Mouse (Mus musculus): ENCODE measurements around the gene Qrich1.

Qrich1 gene

GRCm38 (mm10) chr9:108492043-108492750 lies 24.4 kb upstream of the Qrich1 start:
- DNase-seq (ENCODE audit: low read depth, low spot score), result no peak

- DNase-seq (ENCODE audit: low read depth, low spot score), result no peak
Observed at GRCm38 (mm10) chr9:108493246-108493645, 23.4 kb upstream of the Qrich1 start.

- DNase-seq (ENCODE audit: low read depth, low spot score), result no peak
Observed at GRCm38 (mm10) chr9:108494146-108494825, 22.3 kb upstream of the Qrich1 start.

- no peak for DNase-seq (ENCODE audit: low read depth, low spot score)
Observed at GRCm38 (mm10) chr9:108494905-108495304, 21.7 kb upstream of the Qrich1 start.

- no peak for DNase-seq (ENCODE audit: low read depth, low spot score)
Observed at GRCm38 (mm10) chr9:108499231-108499630, 17.4 kb upstream of the Qrich1 start.

- DNase-seq (ENCODE audit: low read depth, low spot score), result no peak
Observed at GRCm38 (mm10) chr9:108499943-108500342, 16.7 kb upstream of the Qrich1 start.

GRCm38 (mm10) chr9:108506901-108507300 lies 9.7 kb upstream of the Qrich1 start:
- no peak for DNase-seq (ENCODE audit: low read depth, low spot score)

- DNase-seq (ENCODE audit: low read depth, low spot score), result peak; percentile 96
Observed at GRCm38 (mm10) chr9:108507619-108508434, 8.8 kb upstream of the Qrich1 start, which contains the start of gene Qars. Gene Qars (plus strand): TSS chr9:108507706.

- DNase-seq (ENCODE audit: low read depth, low spot score), result no peak
Observed at GRCm38 (mm10) chr9:108508776-108509175, 7.8 kb upstream of the Qrich1 start.

GRCm38 (mm10) chr9:108517253-108517930 lies 786 bp downstream of the Qrich1 start:
- DNase-seq (ENCODE audit: low read depth, low spot score), result peak; percentile 90

- peak; percentile 90 for DNase-seq (ENCODE audit: low read depth, low spot score)
Observed at GRCm38 (mm10) chr9:108517931-108518332, 1.3 kb downstream of the Qrich1 start.

- DNase-seq (ENCODE audit: low read depth, low spot score), result peak; percentile 21
Observed at GRCm38 (mm10) chr9:108521604-108522003, 5.0 kb downstream of the Qrich1 start.

GRCm38 (mm10) chr9:108523341-108523740 lies 6.7 kb downstream of the Qrich1 start:
- no peak for DNase-seq (ENCODE audit: low read depth, low spot score)

- DNase-seq (ENCODE audit: low read depth, low spot score), result no peak
Observed at GRCm38 (mm10) chr9:108525400-108525799, 8.8 kb downstream of the Qrich1 start.

GRCm38 (mm10) chr9:108530954-108531353 lies 14.3 kb downstream of the Qrich1 start:
- DNase-seq (ENCODE audit: low read depth, low spot score), result no peak

- DNase-seq (ENCODE audit: low read depth, low spot score), result no peak
Observed at GRCm38 (mm10) chr9:108531496-108531895, 14.9 kb downstream of the Qrich1 start.

- peak; percentile 61 for DNase-seq (ENCODE audit: low read depth, low spot score)
Observed at GRCm38 (mm10) chr9:108540846-108541245, 24.2 kb downstream of the Qrich1 start.

- no peak for DNase-seq (ENCODE audit: low read depth, low spot score)
Observed at GRCm38 (mm10) chr9:108545986-108546385, 29.4 kb downstream of the Qrich1 start.

GRCm38 (mm10) chr9:108546875-108547274 lies 30.3 kb downstream of the Qrich1 start:
- no peak for DNase-seq (ENCODE audit: low read depth, low spot score)

- no peak for DNase-seq (ENCODE audit: low read depth, low spot score)
Observed at GRCm38 (mm10) chr9:108559169-108559568, 42.6 kb downstream of the Qrich1 start.

GRCm38 (mm10) chr9:108560227-108560841 lies 43.7 kb downstream of the Qrich1 start, which contains the start of gene Impdh2:
Gene Impdh2 (plus strand): TSS chr9:108560286.
- DNase-seq (ENCODE audit: low read depth, low spot score), result peak; percentile 99

Measured in CD4-positive helper T cell, adult 2 months (primary cell).